Mouse (Mus musculus) lung, postnatal 0 days (tissue): ENCODE results near the gene Nalcn. TPM values are rescaled to one million over a fixed set of nuclear protein-coding genes. Genes with fewer than 3 reads are reported as not detected.

Source experiments
- ATAC-seq: fragments of 200-750 bp; cut with Nextera tagmentation; 2 replicates; pipeline ENCODE4 v1.8.0; 2017; ENCODE audit warnings: moderate library complexity
- DNase-seq: peaks from one replicate; pipeline ENCODE4 v3.0.0-alpha.2; 2016; ENCODE audit warnings: low spot score
- H3K27ac ChIP-seq: fragments of 300-500 bp; sonication (generic); 2 replicates; pipeline ENCODE4 v1.5.1; 2014; ENCODE audit warnings: antibody characterized with exemption, mild to moderate bottlenecking, low read length, mixed read lengths
- H3K27me3 ChIP-seq: fragments of 300-500 bp; sonication (generic); replicated peaks from 2 replicates; pipeline ENCODE4 v1.6.1; 2014; ENCODE audit warnings: low read length, mixed read lengths; ENCODE audit not compliant: insufficient read depth
- H3K36me3 ChIP-seq: fragments of 300-500 bp; sonication (generic); 2 replicates; pipeline ENCODE4 v1.6.1; 2014; ENCODE audit warnings: low read length, mixed read lengths; ENCODE audit not compliant: insufficient read depth
- H3K4me1 ChIP-seq: fragments of 300-500 bp; sonication (generic); 2 replicates; pipeline ENCODE4 v1.6.1; 2014; ENCODE audit warnings: antibody characterized with exemption, low read depth, low read length, mixed read lengths; ENCODE audit not compliant: insufficient read depth
- H3K4me2 ChIP-seq: fragments of 300-500 bp; sonication (generic); replicated peaks from 2 replicates; pipeline ENCODE4 v1.6.1; 2014; ENCODE audit warnings: low read depth, mild to moderate bottlenecking, low read length, moderate library complexity, mixed read lengths
- H3K4me3 ChIP-seq: fragments of 300-500 bp; sonication (generic); 2 replicates; pipeline ENCODE4 v1.5.1; 2014; ENCODE audit warnings: low read depth, low read length
- H3K9ac ChIP-seq: fragments of 300-500 bp; sonication (generic); replicated peaks from 2 replicates; pipeline ENCODE4 v1.6.1; 2014; ENCODE audit warnings: low read depth, mild to moderate bottlenecking
- H3K9me3 ChIP-seq: fragments of 300-500 bp; sonication (generic); 2 replicates; pipeline ENCODE4 v1.6.1; 2016; ENCODE audit warnings: low read length, mixed read lengths
- CTCF ChIP-seq: IDR thresholded peaks from 2 replicates; pipeline ENCODE4 v1.5.1; 2016; ENCODE audit warnings: antibody characterized with exemption, mild to moderate bottlenecking
- EP300 ChIP-seq: IDR thresholded peaks from 2 replicates; pipeline ENCODE4 v1.6.1; 2016; ENCODE audit warnings: antibody characterized with exemption, mild to moderate bottlenecking, control low read depth
- WGBS: fragments of 180-500 bp; shearing (Covaris S2); extraction: QIAGEN DNeasy Blood & Tissue Kit; methylation state at CpG from one replicate; pipeline ENCODE4 v1.1.7; 2014; 5-methylcytosine and 5-hydroxymethylcytosine counted together
- polyA plus RNA-seq: library from polyadenylated mRNA; unstranded; fragments of >200 nt; fragmentation: Nextera tagmentation; extraction: Ambion mirVana; gene quantifications from 2 replicates; pipeline ENCODE4 v1.2.1, GENCODE M21; 2015

Gene Nalcn
- polyA plus RNA-seq, 1 experiment from 2014 or later: not detected

DNA sequence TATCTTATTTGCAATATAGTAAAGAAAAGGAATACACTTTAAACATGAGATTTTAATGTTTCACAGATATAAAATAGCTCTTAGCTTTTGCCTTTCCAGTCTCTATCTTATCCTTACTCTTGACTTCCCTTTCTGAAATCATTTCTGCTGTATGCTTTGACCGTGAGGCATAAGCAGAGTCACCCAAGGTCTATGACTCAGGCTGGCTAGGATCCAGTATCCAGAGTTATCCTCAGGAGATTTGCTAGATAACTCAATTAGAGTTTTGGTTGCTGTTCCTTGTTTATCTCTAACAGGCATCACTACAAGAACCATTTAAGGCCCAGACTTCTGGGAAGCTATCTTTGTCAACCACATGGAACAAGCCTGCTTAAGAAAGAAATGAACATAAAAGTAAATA lies 164.9 kb downstream of the Nalcn start:
- Histone ChIP-seq H3K9ac (no peak overlapping the region), H3K4me1 (no peaks in the 10 kb centered on the region), H3K36me3 (no peaks in the 10 kb centered on the region), H3K27ac (no peak overlapping the region), H3K4me2 (no peak overlapping the region), H3K9me3 (no peaks in the 10 kb centered on the region), H3K27me3 (no peaks in the 10 kb centered on the region), H3K4me3 (no peak overlapping the region)
- ATAC-seq (no peak), DNase-seq (no peak)
- 65% methylated on average over 1 of the region's 1 CpGs for WGBS
- TF ChIP-seq EP300: no peak
- TF ChIP-seq CTCF: no peak

DNA sequence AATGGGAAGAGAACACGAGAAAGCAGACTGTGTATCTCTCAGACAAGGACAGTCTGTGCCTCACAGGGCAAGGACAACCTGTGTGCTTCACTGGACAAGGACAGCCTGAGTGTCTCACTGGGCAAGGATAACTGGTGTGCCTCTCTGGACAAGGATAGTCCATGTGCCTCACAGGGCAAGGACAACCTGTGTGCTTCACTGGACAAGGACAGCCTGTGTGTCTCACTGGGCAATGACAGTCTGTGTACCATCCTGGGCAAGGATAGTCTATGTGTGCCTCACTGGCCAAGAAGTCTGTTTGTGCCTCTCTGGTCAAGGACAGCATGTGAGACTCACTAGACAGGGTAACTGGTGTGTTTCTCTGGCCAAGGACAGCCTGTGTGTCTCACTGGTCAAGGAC lies 180.9 kb downstream of the Nalcn start:
- 63% methylated on average over 1 of the region's 1 CpGs for WGBS

DNA sequence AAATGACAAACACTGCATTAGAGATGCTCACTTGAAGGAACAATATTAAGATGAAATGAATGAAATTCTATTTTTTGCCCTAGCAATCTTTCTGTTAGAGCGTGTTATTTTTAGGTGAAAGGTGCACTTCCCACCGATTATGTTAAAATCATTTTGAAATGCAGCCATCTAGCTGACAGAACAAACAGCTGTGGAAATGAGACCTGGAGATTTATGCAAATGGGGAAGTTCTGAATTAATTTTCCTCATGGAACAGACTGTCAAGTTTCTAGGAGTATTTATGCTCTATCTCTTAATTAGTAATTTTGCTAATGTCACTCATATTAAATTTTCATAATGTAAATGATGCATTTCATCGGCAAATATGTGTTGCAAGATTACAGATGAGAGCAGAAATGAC lies 191.4 kb downstream of the Nalcn start:
- 60% methylated on average over 3 of the region's 3 CpGs for WGBS
- DNase-seq: no peak

More for the DNA sequence above, 180.9 kb downstream of the Nalcn start:
- H3K36me3 ChIP-seq: no peaks in the 10 kb centered on the region
- TF ChIP-seq EP300 (no peak), CTCF (no peak)
- H3K9ac ChIP-seq: no peak overlapping the region
- no peaks in the 10 kb centered on the region for H3K4me1 ChIP-seq
- H3K9me3 ChIP-seq: no peaks in the 10 kb centered on the region
- no peak for ATAC-seq
- H3K27me3 ChIP-seq: no peaks in the 10 kb centered on the region
- no peak for DNase-seq
- H3K4me2 ChIP-seq: no peak overlapping the region
- no peak overlapping the region for H3K4me3 ChIP-seq
- H3K27ac ChIP-seq: no peak overlapping the region

DNA sequence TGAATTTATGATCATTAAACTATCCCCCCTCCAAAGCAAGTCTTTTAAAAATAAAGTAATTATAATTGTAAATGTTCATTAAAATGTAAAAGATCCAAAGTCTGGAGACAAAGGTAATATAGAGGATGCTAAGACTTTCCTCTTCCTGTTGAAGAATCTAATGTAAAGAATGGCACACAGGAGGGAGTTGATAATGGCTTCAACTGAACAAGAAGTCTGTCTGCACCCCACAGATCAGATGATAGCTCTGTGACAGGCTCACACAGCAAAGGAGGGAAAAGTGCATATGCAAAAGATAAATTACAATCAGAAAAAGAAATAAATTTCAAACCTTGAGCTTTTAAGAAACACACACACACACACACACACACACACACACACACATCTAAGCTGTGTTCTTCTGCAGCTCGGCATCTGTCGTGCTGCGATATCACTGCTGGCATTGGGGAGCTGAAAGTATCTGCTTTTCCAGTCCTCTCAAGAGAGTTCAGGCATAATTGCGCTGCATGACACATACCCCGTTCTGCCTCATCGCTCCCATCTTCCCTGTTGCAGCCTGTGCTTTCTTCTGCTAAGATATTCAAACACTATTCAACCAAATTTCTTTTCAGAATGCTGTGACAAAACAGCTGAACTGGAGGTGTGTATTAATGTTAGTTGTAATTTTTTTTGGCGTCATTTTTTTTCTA lies 250.6 kb downstream of the Nalcn start:
- TF ChIP-seq CTCF: no peak
- no peak for TF ChIP-seq EP300
- WGBS: 87% methylated on average over 7 of the region's 7 CpGs
- H3K27me3 ChIP-seq: no peaks in the 10 kb centered on the region
- H3K4me3 ChIP-seq: no peak overlapping the region
- H3K4me1 ChIP-seq: no peaks in the 10 kb centered on the region
- H3K36me3 ChIP-seq: no peaks in the 10 kb centered on the region
- no peak overlapping the region for H3K4me2 ChIP-seq
- ATAC-seq: no peak
- no peak overlapping the region for H3K27ac ChIP-seq
- H3K9ac ChIP-seq: no peak overlapping the region
- no peaks in the 10 kb centered on the region for H3K9me3 ChIP-seq
- DNase-seq: no peak

More for the DNA sequence above, 191.4 kb downstream of the Nalcn start:
- no peak for ATAC-seq
- Histone ChIP-seq H3K36me3 (no peaks in the 10 kb centered on the region), H3K4me3 (no peak overlapping the region), H3K9ac (no peak overlapping the region), H3K4me1 (no peaks in the 10 kb centered on the region), H3K9me3 (no peaks in the 10 kb centered on the region), H3K27ac (no peak overlapping the region), H3K4me2 (no peak overlapping the region), H3K27me3 (no peaks in the 10 kb centered on the region)
- TF ChIP-seq CTCF (no peak), EP300 (no peak)

DNA sequence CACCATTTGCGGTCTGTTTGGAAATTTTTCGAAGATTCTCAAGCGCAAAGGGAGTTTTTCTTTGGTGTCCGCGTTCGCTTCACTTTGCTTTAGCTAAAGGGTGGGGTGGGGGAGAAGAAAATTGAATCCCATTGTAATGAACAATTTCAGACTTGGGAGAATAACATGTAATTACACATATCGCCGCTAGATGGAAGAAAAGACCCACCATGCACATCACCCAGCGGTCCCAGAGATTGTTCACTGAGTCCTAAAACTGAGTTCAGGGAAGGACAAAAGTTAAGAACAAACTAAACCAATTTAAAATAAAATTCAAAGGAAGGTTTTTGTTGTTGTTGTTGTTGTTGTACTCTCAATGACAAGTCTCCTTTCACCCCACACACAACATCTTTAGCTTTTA lies 255.4 kb downstream of the Nalcn start:
- Histone ChIP-seq H3K27me3 (no peaks in the 10 kb centered on the region), H3K36me3 (no peaks in the 10 kb centered on the region), H3K4me3 (no peak overlapping the region), H3K27ac (no peak overlapping the region), H3K9ac (no peak overlapping the region), H3K9me3 (no peaks in the 10 kb centered on the region), H3K4me1 (no peaks in the 10 kb centered on the region), H3K4me2 (no peak overlapping the region)
- peak; percentile 54 for DNase-seq
- TF ChIP-seq EP300: no peak
- TF ChIP-seq CTCF: peak; percentile 76
- 10% methylated on average over 9 of the region's 9 CpGs for WGBS
- no peak for ATAC-seq

DNA sequence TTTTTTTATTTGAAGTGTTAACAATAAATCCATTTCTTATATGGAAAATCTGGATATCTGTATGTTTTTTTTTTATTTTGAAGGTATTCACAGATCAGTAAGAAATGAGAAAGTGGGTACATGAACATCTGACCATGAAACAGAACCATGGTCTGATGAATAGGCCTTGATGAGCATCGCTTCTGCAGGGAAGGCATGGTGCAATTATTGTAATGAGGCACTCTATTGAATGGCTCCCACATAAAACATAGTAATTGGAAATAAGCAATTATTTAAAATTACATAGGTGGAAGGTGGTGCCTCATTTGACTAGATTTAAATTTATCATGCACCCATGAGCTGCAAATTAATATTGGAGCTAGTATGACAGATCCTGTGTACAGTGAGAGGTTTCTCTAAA lies 267.3 kb downstream of the Nalcn start:
- DNase-seq (no peak), ATAC-seq (no peak)
- Histone ChIP-seq H3K27me3 (no peaks in the 10 kb centered on the region), H3K4me1 (no peaks in the 10 kb centered on the region), H3K27ac (no peak overlapping the region), H3K4me2 (no peak overlapping the region), H3K36me3 (no peaks in the 10 kb centered on the region), H3K9me3 (no peaks in the 10 kb centered on the region), H3K9ac (no peak overlapping the region), H3K4me3 (no peak overlapping the region)
- no peak for TF ChIP-seq CTCF
- TF ChIP-seq EP300: no peak
- 76% methylated on average over 1 of the region's 1 CpGs for WGBS
